Mouse (Mus musculus): ENCODE results near the gene Scamp1.

Scamp1 gene

DNA sequence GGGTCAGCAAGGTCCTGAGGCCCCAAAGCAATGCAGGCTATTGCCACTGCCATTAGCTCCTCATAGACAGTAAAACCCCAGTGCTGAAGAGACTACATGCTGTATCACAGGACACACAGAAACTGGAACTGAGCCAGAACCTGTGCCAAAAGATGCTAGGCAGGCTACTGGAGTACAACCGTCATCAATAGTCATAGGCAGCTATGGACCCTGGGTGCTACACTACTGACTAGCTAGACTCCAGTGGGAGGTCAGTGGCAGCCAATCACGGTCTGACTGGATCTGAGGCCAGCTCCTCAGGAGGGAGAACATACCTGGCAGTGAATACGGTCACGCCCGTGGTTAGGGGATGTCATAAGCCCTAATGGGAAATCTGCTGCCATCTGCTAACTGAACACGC lies 14.4 kb downstream of the Scamp1 start:
- DNase-seq (ENCODE audit: low read depth, low spot score), result no peak

- no peak for DNase-seq (ENCODE audit: low read depth, low spot score)
Measured at GRCm38 (mm10) chr13:94268201-94268600, 17.5 kb downstream of the Scamp1 start.

GRCm38 (mm10) chr13:94267190-94267589 lies 18.5 kb downstream of the Scamp1 start:
- DNase-seq (ENCODE audit: low read depth, low spot score), result no peak

GRCm38 (mm10) chr13:94266530-94266929 lies 19.1 kb downstream of the Scamp1 start:
- no peak for DNase-seq (ENCODE audit: low read depth, low spot score)

- DNase-seq (ENCODE audit: low read depth, low spot score), result no peak
Measured at GRCm38 (mm10) chr13:94265291-94265690, 20.4 kb downstream of the Scamp1 start.

DNA sequence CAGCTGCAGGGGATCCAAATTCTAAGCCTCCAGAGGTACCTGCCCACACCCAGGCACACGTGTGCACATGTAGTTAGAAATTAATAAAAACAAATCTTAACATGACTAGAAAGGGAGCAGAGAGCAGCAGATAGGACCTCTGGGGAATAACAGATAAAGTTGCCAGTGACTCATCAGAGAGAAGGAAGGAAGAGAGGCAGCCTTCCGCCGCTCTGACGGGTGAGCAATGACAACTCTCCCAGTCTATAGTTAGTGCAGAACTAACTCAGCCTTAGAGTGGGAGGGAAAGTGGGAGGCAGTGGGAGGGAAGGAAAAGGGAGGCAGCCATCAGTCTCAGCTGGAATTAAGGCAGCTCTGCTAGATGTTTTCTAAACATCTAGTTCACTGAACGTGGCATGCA lies 21.7 kb downstream of the Scamp1 start:
- DNase-seq (ENCODE audit: low read depth, low spot score), result no peak

DNA sequence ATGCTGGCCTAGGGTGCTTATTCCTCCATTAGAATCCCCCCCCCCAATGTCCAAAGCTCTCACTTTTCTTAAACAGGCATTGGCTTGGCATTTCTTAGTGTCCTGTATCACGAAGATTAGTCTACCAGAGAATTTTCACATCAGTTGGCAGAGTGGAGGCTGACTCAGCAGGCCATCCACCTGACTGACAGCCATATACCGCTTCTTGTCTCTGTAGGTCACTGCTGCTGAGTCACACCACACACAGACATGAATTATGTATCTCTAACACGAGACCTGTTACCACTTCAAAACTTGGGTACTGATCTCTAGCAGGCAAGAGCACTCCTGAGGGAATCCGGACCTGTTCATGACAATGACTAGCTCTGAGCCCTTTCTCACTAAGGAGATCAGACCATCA lies 23.1 kb downstream of the Scamp1 start:
- no peak for DNase-seq (ENCODE audit: low read depth, low spot score)

DNA sequence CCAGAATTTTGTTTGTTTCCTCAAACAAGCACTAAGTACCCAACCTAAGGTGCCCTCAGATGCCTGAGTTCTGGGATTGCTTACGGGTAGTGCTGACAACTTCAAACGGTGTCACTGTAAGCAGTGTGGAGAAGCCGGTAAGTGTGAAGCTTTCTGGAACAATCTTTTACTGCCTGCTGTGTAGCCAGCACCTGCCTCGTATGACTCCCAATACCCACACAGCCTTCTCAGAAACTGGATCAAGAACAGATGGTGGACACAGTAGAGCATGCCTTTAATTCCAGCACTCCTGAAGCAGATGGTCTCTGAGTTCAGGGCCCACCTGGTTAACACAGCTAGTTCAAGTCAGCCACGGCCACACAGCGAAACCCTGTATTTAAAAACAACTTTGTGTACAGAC lies 24.0 kb downstream of the Scamp1 start:
- no peak for DNase-seq (ENCODE audit: low read depth, low spot score)

- no peak for DNase-seq (ENCODE audit: low read depth, low spot score)
Measured at GRCm38 (mm10) chr13:94260961-94261360, 24.7 kb downstream of the Scamp1 start.

DNA sequence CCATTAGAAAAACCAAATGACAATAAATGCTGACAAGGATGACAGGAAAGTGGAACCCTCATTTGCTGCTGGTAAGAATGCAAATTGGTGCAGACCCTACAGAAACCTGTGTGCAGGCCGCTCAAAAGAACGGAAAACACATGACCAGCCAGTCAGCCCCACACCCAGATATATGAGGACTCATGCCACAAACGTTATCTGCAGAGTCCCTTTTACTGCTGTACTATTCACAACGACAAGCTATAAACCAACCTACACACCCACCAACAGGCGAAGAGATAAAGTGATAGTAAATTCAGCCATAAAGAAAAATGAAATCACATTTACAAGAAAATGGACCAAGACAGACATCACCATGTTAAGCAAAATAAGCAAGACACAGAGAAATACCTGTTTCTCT lies 26.4 kb downstream of the Scamp1 start:
- no peak for DNase-seq (ENCODE audit: low read depth, low spot score)

- no peak for DNase-seq (ENCODE audit: low read depth, low spot score)
Measured at GRCm38 (mm10) chr13:94258530-94258929, 27.1 kb downstream of the Scamp1 start.

- no peak for DNase-seq (ENCODE audit: low read depth, low spot score)
Measured at GRCm38 (mm10) chr13:94257711-94258110, 27.9 kb downstream of the Scamp1 start.

- DNase-seq (ENCODE audit: low read depth, low spot score), result no peak
Measured at GRCm38 (mm10) chr13:94255176-94255575, 30.5 kb downstream of the Scamp1 start.

DNA sequence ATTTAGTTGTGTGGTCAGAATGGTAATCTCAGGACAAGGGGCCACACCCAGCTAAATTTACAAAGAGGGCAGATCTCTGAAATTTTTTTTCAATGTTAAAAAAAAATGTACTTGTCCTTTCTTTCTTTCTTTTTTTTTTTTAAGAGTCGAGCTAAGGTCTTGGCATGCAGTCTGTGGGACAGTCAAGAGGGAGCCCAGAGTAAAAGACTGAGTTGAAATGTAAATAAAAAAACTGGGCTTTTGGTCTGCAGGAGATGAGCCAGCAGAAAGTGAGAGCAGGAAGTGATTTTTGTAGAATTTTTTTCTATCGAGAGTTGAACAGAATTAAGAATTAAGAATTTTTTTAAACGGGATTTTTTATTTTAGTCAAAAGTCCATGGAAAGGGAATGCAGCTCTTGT lies 31.4 kb downstream of the Scamp1 start:
- no peak for DNase-seq (ENCODE audit: low read depth, low spot score)

DNA sequence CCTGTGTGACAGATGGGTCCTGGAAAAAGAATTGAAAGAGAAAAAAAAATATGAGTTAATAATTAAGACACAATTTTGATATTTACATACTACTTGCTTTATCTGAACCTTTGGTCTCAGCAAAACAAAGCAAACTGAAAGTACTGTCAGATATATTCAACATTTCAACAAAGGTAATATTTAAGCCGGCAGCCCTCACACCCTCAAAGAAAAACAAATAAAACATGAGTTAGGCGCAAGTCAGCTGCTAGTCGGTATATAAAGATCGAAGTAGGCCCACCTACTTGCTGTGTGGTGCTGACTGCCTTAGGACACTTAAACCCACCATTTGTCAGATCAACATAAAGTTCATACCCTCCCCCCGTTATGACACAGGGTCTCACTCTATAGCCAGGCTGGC lies 32.6 kb downstream of the Scamp1 start:
- DNase-seq (ENCODE audit: low read depth, low spot score), result no peak

DNA sequence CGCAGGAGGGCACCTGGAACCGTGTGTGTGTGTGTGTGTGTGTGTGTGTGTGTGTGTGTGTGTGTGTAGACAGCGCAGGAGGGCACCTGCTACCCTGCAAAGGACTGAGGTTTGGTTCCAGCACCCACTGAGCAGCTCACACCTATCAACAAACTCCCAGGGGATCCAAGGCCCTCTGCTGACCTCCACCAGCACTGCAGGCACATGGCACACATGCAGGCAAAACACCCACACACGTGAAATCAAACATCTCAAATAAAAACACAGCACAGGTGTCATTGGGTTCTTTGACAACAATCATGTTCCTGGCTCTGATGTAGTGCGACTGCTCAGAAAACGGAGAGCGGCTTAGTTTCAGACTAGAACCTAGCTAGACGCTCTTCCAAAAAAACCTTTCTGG lies 34.9 kb downstream of the Scamp1 start:
- no peak for DNase-seq (ENCODE audit: low read depth, low spot score)

DNA sequence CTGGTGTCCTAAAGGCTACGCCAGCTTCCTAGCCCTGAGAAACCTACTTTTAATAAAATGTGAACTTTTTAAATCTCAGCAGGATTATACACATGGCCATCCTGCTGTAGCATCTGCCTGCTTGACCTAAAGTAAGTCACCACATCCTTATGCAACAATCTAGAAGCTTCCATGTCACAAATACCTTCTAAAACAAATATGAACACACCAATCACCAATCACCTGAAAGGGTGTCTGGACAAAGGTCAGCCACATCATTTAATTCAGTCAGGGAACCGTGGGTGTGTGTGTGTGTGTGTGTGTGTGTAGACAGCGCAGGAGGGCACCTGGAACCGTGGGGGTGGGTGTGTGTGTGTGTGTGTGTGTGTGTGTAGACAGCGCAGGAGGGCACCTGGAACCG lies 35.5 kb downstream of the Scamp1 start:
- no peak for DNase-seq (ENCODE audit: low read depth, low spot score)

DNA sequence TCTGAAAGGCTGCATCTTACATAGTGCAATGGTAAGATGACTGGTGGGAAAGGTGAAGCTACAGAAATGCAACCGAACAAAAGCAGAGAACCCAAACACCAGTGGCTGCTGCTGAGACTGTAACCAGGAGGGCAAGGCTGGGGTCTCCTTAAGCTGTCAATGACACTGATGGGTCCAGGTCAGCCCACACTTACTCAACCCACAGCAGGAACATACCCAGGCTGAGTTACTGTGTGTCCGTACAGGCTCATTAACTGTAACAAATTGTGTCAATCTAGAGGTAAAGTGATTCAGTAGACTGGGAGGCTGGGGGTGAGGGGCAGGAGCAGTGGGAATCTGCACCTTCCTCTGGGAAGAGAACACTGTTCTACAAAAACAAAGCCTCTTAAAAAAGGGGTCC lies 42.8 kb downstream of the Scamp1 start:
- DNase-seq (ENCODE audit: low read depth, low spot score), result no peak

DNA sequence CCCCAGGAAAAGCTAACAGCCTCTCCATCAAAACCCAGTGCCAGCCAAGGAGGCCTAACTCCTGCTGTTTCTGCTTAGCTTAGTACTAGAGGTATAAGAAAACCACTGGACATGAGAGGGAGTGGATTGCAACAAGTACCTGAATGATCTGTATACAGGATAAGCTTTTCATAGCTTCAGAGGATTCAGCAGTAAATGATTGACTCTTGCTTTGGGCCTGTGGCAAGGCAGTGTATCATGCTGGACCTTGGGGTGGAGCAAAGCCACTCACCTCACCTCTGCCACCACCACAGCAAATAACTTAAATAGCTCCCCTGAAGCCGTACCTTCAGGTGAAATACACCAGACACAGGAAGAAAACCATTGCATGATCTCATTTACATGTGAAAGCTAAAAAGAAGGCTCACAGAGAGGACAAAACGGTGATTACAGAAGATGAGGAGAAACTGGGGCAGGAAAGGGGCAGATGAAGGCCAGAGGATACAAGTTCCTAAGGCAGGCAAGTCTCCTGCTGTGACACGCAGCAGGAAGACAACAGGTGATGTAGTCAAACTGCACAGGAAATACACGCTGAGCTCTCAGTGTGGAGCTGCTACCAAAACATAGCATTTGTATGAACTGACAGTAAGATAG lies 43.6 kb downstream of the Scamp1 start:
- peak; percentile 49 for DNase-seq (ENCODE audit: low read depth, low spot score)

DNA sequence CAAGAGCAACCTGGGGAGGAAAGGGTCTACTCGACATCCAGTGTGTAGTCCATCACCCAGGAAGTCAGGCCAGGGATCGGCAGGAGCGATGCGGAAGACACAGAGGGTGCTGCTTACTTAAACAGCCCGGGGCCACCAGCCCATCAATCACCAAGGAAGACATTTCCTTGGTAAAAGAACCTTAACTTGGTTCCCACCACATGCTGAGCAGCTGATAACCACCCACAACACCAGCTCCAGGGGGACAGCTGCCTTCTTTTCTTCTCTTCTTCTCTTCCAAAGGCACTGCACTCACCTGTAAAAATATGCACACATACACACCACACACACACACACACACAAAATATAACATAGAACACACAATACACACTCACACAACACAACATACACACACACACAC lies 44.8 kb downstream of the Scamp1 start:
- DNase-seq (ENCODE audit: low read depth, low spot score), result no peak

GRCm38 (mm10) chr13:94240111-94240510 lies 45.5 kb downstream of the Scamp1 start:
- no peak for DNase-seq (ENCODE audit: low read depth, low spot score)

DNA sequence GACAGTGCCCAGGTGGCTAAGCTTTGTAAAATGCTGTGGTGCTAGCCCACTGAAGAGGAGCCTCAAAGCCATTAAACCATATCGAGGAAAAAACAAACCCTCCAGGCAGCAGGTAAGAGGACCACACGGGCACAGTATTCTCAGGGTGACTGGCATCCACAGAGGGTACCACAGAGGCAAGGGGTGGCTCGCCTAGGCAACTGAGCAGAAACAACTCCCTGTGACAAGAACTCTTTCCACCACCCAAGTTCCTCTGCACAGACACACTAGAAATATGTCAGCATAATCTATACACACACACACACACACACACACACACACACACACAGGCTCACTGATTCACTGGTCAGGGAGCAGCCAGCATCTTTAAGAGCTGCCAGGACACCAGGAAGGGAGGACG lies 46.2 kb downstream of the Scamp1 start:
- no peak for DNase-seq (ENCODE audit: low read depth, low spot score)

GRCm38 (mm10) chr13:94231871-94232270 lies 53.8 kb downstream of the Scamp1 start:
- DNase-seq (ENCODE audit: low read depth, low spot score), result no peak

All from WW6 (cell line).